Mouse (Mus musculus) olfactory bulb, adult 2 months (tissue): ENCODE measurements around the gene Rps25. TPM values are rescaled to one million over a fixed set of nuclear protein-coding genes. Genes with fewer than 3 reads are reported as not detected.
A peak's percentile ranks its signal among the peaks of the same experiment; 100 is the strongest.
"Not testable (repeated sequence)": the region's sequence is repeated elsewhere in the genome, so short reads cannot be mapped to it uniquely, and the experiment has no call there.

Experiments used
- H3K27ac ChIP-seq: fragments of 200-500 bp; 2 replicates; pipeline ENCODE4 v1.5.1; 2012; ENCODE audit warnings: low read depth, low read length; ENCODE audit not compliant: insufficient read depth
- H3K4me1 ChIP-seq: fragments of 200-500 bp; 2 replicates; pipeline ENCODE4 v1.6.1; 2012; ENCODE audit warnings: low read length; ENCODE audit not compliant: control insufficient read depth, insufficient read depth
- H3K4me3 ChIP-seq: fragments of 200-500 bp; 2 replicates; pipeline ENCODE4 v1.5.1; 2012; ENCODE audit warnings: mild to moderate bottlenecking, low read depth, low read length, moderate library complexity; ENCODE audit not compliant: insufficient read depth
- CTCF ChIP-seq: fragments of 200-500 bp; IDR thresholded peaks from 2 replicates; pipeline ENCODE4 v1.5.1; 2012; ENCODE audit warnings: low read depth, mild to moderate bottlenecking, low read length, moderate library complexity; ENCODE audit not compliant: insufficient read depth
- POLR2A ChIP-seq: fragments of 200-500 bp; IDR thresholded peaks from 2 replicates; pipeline ENCODE4 v1.6.1; 2012; ENCODE audit warnings: mild to moderate bottlenecking, low read depth, low read length, moderate library complexity; ENCODE audit not compliant: insufficient read depth
- WGBS: fragments of 180-500 bp; shearing (Covaris S2); methylation state at CpG from one replicate; pipeline ENCODE4 v1.1.7; 2018; 5-methylcytosine and 5-hydroxymethylcytosine counted together
- polyA plus RNA-seq: library from polyadenylated mRNA; stranded (reverse); fragments of >200 nt; gene quantifications from 2 replicates; pipeline ENCODE4 v1.2.4, GENCODE M21; 2012; ENCODE audit warnings: low replicate concordance; ENCODE audit not compliant: missing spikeins, insufficient read depth, insufficient read length

The Rps25 gene
- polyA plus RNA-seq = 1,193 TPM in 1 of 2 replicates, not detected in the other

DNA sequence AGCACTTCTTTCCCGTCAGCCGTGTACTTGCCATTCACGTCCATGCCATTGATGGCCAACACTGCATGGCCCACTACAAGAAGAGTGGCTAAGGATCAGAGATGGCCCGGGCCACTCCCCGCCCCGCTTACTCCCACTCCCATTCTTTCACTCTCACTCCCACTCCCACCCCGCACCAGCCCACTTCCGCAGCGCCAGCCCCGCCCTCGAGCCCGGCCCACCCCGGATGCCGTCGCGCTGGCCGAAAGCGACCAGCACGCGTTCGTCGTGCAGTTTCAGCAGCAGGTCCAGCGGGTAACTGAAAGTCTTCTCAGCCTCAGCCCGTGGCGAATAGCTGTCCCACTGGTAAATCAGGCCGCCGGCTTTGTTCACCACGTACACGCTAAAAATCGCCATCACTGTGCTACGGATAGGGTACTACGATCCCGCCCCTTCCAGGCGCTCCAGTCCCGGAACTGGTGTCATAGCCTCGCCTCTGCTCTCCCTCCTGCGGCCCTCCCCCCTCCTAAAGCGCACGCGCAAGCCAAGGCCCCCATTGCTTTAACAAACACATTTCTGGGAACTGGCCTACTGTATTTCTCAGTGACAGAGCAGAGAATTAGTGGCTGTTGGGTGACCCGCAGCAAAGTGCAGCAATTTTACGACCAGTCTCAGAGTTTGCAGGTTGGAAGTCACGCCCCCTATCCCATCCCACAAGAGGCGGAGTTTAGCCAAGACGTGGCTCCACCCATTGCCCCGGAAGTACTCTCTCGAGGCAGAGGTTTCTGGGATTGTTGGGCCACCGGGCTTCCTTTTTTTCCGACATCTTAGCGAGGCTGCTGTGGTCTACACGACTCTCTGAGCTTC is at the start of gene Rps25, which contains the start of gene Trappc4:
Gene Rps25 (plus strand): TSS at position 234 of the 846 bp plus-strand sequence.
Gene Trappc4 (minus strand): TSS at position 695 of the 846 bp plus-strand sequence.
- no peak for TF ChIP-seq CTCF
- TF ChIP-seq POLR2A = peak; percentile 42; the same call in 1 of the 2 replicates
- Histone ChIP-seq H3K4me3 (peak within 1 kb of the TSS; percentile 77), H3K27ac (peak within 1 kb of the TSS; percentile 81), H3K4me1 (peaks cover 7% of the 10 kb centered on the region; the same call in 1 of the 2 replicates)
- under 1% methylated on average over 51 of the region's 51 CpGs for WGBS

DNA sequence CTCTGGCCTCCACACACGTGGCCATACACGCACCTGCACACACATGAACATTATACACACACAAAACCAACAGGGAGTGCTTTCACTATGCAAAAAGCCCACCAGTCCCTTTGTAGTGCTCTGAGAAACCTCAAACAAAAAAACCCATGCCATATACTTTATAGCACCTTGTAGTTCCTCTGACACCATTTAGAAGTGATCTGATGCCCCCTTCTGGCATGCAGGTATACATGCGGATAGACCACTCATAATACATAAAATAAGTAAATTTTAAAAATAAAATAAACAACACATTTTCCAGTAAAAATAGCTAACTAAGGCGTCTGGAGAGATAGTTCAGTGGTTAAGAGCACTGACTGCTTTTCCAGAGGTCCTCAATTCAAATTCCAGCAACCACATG is 49.7 kb upstream of the Rps25 start:
- TF ChIP-seq POLR2A = no peak
- no peak for TF ChIP-seq CTCF
- Histone ChIP-seq H3K27ac (no peak overlapping the region), H3K4me3 (no peak overlapping the region), H3K4me1 (no peaks in the 10 kb centered on the region)
- 71% methylated on average over 4 of the region's 4 CpGs for WGBS

DNA sequence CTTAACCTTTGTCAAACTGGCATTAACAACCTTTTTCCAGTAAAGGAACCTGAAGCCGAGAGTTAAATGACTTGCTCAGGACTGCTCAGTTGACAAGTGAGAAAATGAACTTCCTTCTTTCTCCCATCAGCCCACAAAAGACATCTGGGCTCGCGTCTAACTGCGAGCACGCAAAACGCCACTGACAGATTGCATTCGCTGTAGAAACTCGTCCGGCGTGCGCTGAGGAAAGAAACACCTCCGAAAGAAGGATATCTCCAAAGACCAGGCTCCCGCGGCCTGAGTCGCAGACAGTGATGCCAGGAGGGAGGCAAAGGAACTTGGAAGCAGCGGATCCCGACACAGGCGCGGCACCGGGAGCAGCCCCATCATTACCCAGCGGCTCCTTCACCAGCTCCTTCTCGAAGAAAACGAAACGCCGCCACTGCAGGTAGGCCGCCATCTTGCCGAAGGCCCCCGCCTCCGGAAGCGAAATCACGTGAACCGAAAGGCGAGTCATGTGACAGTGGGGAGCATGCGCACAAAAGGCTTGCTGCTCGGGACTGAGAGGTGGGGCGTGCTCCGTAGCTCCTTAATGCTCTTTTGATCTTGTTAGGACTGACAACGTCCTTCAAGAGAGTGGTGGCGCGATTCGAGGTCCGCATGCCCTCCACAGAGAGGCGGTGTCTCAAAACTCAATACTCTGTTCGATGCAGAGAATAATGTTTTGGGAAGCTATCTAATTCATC is 45.6 kb upstream of the Rps25 start, which contains the start of gene Vps11:
Gene Vps11 (minus strand): TSS at position 481 of the 728 bp plus-strand sequence.
- H3K27ac ChIP-seq = no peak within 1 kb of the TSS
- H3K4me3 ChIP-seq = peak within 1 kb of the TSS; percentile 59
- TF ChIP-seq CTCF (no peak), POLR2A (peak; percentile 86)
- WGBS = under 1% methylated on average over 44 of the region's 44 CpGs
- no peaks in the 10 kb centered on the region for H3K4me1 ChIP-seq

DNA sequence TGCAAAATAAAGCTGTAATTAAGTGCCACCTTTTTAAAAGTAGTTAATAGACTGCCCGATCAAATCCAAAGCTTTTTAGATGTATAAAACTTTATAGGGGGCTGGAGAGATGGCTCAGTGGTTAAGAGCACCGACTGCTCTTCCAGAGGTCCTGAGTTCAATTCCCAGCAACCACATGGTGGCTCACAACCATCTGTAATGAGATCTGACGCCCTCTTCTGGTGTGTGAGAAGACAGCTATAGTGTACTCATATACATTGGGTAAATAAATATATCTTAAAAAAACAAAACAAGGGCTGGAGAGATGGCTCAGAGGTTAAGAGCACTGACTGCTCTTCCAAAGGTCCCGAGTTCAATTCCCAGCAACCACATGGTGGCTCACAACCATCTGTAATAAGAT is 45.0 kb upstream of the Rps25 start:
- not testable (repeated sequence) for H3K4me1 ChIP-seq, H3K27ac ChIP-seq
- 36% methylated on average over 4 of the region's 4 CpGs for WGBS
- H3K4me3 ChIP-seq = peak overlapping the region; percentile 59

DNA sequence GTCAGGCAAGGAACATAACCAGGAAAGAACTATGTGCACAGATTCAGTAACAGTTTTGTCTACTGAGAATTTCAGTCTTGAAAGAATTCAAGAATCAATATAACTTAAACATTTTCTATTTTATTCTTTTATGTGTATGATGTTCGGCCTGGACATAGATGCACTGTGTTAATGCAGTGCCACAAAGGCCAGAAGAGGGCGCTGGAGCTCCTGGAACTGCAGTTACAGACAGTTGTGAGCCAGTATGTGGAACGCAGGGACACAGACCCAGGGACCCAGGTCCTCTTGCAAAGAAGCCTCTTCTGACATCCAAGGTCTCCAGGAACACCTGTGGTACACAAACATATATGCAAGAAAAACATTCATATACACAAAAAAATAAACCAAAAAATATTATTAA is 42.5 kb upstream of the Rps25 start:
- no peaks in the 10 kb centered on the region for H3K4me1 ChIP-seq
- no peak overlapping the region for H3K4me3 ChIP-seq
- no peak overlapping the region for H3K27ac ChIP-seq
- 65% methylated on average over 3 of the region's 3 CpGs for WGBS
- TF ChIP-seq CTCF = no peak
- no peak for TF ChIP-seq POLR2A

DNA sequence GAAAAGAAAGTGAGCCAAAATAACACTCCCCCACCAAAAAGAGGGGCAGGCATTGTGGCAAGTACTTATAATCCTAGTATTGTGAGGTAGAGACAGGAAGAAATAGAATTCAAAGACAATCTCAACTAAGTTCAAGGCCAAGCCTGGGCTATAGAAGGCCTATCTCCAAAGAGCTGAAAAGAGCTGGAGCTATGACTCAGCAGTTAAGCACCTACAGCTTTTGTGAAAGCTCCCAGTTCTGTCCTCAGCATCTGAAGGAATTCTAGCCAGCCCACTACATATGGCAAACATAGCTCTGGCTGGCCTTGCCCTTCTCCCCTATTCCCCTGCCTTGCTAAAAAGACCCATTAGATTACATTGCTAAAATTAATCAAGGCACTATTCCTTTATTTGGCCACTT is 33.6 kb upstream of the Rps25 start:
- Histone ChIP-seq H3K4me3 (no peak overlapping the region), H3K4me1 (no peaks in the 10 kb centered on the region), H3K27ac (no peak overlapping the region)
- TF ChIP-seq POLR2A (no peak), CTCF (no peak)

DNA sequence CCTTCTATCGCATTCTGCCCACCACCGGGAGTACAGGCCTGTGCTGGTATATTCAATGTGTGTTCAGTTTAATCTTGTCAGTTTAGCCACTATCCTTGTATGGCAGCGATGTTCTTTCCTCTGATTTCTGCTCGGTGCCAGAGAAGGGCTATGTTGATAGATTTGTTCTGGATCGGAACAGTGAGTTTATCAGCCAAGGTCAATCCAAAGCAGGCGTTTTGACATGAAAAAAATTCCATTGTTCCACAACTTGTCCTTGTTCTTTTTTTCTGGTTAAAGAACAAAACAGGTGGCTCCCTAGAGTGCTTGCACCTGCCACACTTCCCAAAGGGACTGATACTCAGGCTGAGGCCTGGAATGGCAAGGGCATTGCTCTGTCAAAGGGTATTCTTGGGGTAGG is 30.8 kb upstream of the Rps25 start:
- Histone ChIP-seq H3K4me3 (no peak overlapping the region), H3K4me1 (peaks cover 10% of the 10 kb centered on the region), H3K27ac (no peak overlapping the region)
- TF ChIP-seq POLR2A (no peak), CTCF (no peak)
- WGBS = 88% methylated on average over 6 of the region's 6 CpGs

DNA sequence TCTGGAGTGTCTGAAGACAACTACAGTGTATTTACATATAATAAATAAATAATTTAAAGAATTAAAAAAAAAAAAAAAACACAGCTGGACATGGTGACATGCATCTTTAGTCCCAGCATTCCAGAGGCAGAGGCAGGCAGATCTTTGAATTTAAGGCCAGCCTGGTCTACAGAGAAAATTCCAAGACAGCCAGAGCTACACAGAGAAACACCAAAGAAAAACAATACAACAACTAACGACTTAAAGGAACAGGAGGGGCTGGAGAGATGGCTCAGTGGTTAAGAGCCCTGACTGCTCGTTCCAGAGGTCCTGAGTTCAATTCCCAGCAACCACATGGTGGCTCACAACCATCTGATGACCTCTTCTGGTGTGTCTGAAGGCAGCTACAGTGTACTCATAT is 29.6 kb upstream of the Rps25 start:
- 77% methylated on average over 2 of the region's 2 CpGs for WGBS
- not testable (repeated sequence) for H3K4me3 ChIP-seq, H3K27ac ChIP-seq
- H3K4me1 ChIP-seq = peaks cover 15% of the 10 kb centered on the region

DNA sequence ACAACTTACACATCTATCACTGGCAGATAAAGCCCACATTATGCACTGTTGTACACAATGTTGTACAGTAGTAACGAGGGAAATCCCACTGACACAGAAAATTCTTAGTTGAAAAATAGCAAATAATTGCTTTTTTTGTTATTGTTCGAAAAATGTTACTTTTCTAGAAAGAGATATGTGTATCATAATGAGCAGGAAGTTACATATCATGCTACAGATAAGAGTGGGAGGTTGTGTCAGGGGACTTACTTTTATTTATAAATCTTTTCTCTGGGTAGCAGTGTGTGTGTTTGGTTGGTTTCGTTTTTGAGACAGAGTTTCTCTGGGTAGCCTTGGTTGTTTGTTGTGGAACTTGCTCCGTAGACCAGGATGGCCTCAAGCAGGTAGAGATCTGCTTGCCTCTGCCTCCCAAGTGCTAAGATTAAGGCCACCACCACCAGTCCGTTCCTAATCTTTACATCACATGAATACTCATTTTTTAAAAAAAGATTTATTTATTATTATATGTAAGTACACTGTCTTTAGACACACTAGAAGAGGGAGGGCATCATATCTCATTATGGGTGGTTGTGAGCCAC is 28.7 kb upstream of the Rps25 start:
- no peak overlapping the region for H3K4me3 ChIP-seq
- H3K4me1 ChIP-seq = peaks cover 15% of the 10 kb centered on the region
- 87% methylated on average over 5 of the region's 5 CpGs for WGBS
- no peak overlapping the region for H3K27ac ChIP-seq
- TF ChIP-seq POLR2A = no peak
- no peak for TF ChIP-seq CTCF
